Mouse (Mus musculus): Measurements from ENCODE around the gene Sgk1.

Gene Sgk1

DNA sequence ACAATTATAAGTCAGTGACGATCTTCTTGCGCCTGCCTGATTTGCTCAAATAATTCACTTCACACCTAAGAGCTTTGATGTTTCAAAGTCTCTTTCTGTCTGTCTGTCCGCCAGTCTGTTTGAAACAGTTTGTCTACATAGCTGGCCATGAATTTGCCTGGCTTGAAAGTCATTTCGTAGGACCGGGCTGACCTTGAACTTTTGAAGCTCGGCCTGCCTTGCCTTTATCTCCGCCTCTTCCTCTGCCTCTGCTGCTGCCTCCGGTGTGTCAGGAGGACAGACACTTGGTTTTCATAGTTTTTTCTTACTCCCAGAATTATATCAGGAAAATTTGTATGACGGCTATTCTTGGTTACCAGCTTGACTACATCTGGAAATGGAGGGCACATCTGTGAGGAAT, 96.4 kb downstream of the Sgk1 start:
- no peak for DNase-seq

DNA sequence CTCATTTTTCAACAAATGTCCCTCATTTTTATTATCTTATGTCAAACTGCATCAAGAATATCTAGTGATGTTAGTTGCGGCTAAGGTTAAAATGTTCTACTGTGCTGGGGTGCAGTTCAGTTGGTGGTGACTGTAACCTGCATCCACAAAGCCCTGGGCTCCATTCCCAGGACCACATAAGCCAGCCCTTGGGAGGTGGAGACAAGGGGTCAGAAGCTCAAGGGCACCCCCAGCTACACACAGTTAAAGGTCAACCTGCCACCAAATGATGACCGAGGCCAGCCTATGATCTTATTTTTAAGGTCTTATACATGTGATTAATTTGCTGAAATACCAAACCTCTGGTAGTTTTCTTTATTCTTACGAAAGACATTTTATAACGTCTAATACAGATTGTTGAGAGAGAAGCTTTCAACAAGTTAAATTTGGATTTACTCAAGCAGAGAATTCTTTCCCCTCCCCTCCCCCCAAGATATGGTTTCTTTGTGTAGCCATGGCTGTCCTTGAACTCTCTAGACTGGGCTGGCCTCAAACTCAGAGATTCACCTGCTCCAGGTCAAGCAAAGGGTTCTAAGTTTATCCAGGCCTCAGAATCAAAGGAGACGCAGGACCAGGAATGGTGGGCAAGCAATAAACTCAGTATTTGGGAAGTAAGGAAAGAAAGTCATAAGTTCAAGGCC, 97.4 kb downstream of the Sgk1 start:
- DNase-seq = no peak

DNA sequence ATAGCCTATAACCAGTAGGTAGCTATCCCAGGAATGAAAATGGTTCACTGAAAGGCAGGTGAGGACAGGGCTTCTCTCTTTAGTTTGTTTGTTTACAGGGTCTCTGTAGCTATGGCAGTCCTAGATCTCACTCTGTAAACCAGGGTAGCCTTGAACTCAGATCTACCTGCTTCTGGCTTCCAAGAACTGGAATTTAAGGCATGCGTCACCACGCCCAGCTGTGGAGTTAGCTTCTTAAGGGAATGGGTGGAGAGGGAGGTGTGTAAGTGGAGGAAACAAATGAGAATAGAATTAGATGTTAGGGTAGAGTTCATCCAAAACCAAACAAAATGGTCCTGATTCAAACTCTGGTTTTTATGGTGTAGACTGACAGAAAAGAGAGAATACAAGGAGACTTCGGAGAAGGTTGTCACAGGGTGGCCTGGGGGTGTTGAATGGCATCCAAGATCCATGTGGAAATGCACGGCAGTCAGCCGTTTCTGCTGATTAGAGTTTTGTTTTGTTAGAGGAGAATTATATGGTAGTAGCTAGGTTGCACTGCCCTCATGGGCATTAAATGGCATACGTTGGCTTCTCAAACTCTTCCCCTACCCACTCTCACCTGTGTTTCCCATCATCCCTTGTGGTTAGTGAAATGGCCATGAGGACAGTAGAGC, 98.9 kb downstream of the Sgk1 start:
- DNase-seq = no peak

DNA sequence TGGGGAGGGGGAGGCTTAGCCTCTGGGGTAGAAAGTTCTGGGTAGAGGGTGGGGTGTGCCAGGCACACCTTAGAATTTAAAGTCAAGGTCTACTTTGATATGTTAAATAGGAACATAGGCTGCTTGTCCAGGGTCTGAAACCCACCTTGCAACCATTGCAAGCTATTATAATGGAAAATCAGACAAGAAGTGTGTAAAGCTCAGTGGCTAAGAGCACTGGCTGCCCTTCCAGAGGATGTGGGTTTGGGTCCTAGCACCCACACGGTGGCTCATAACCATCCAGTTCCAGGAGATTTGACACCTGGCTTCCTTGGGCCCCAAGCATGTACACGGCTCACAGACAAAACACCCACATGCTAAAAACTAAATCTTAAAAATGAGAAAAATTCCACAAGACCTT, 100.3 kb downstream of the Sgk1 start:
- no peak for DNase-seq

DNA sequence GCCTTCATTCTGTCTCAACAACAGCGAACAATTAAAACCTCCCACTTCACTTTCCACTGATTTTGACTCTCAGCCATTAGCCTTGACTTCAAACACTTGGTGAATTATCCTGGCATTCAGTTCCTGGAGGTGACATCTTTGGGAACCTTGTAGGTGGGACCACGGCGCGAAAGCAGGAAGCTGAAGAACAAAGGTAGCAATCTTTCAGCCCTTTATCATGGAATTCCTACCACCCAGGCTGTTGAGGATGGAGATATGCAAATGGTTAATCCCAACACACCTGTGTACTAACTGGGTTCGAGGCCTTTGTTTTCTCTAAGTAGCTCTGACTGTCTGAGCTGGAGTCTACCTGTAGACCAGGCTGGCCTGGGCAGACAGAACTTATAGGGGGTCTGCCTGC, 106.5 kb downstream of the Sgk1 start:
- DNase-seq = no peak

DNA sequence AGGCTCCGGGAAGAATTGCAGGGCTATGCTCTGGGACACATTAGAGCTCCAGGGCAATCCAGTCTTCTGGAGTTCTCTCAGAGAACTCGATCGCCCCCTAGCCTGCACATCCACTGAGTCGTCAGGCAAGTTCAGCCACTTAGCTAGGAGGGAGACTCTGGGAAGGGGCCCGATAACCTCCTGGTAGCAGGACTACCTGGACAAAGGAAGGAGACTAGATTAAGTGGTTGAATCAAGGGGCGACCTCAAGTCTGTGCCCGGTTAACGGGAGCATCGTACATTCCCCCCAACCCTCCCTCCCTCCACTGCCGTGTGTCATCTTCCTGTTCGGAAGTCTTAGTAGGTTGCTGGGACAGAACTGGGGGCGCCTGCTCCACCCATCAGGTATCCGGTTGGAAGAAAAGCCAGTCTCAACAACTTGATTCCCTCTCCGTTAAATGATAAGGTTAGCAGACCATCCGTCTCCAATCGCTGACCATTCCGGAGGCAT, 109.4 kb downstream of the Sgk1 start:
- peak; percentile 89 for DNase-seq

DNA sequence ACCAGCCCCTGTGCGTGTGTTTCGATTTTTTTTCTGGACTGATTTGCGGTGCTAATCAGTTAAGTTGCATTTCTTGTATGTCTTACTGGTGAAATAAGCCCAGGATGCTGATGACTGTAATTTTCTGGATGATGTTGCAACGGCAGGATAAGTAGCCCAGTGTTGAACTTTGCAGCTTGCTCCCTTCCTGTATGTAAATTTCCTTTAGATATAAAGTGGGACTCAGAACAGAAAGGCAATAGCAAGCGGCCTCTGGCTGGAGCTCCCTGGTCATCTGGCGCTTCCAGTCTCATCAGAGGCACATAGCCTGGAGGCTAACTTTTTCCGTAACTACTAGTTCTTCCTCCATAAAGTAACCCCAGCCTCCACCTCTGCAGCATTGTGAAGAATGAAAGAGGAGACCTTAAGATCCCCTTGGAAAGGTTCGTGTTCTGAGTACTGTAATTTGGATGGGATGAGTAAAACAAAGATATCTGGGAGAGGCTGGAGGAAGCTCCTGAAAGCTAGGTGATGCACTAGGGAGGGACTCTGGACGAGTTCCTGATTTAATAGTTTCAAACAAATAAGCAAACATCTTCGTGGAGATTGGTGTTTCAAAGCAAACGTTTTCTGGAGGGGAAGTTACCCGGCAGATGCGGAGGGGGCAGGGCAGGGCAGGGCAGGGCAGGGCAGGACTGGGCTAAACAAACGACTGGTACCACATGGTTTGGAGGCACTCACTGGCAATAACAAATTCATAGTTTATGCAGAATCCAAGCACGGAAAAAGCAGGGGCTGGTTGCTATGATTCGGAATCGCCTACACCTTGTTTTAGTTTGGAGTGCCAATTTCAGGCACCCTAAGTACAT, 110.2 kb downstream of the Sgk1 start:
- DNase-seq = no peak

DNA sequence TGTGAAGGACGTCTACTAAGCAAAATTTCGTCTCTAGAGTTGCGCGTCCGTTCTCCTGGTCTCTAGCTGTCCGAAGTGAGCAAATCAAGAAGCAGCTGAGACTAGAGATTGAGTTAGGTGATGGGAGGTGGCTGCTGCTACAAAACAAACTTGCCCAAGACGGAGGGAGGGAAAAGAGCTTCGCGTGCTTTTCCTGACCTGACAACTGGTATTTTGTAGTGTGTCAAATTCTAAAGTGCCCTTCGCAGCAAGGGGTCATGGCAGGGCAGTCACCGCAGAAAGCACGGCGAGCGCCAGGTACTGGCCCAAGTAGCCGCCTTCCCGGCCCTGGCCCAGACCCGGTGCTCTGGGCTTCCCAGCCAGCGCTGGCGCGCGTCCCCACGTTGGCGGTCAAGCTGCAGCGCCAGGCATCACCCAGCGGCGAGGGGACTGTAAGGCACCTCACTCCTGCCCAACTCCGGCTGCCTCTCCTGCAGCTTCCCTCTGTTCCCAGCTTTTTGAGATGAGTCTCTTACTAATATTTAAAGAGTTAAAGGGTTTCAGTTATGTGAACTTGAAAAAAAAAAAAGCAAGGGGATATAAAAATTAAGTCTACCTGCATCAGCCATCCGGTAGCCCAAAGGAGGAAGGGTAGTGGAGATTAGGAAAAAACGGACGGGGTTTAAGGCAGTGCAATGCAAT, 111.0 kb downstream of the Sgk1 start:
- DNase-seq = peak; percentile 83

DNA sequence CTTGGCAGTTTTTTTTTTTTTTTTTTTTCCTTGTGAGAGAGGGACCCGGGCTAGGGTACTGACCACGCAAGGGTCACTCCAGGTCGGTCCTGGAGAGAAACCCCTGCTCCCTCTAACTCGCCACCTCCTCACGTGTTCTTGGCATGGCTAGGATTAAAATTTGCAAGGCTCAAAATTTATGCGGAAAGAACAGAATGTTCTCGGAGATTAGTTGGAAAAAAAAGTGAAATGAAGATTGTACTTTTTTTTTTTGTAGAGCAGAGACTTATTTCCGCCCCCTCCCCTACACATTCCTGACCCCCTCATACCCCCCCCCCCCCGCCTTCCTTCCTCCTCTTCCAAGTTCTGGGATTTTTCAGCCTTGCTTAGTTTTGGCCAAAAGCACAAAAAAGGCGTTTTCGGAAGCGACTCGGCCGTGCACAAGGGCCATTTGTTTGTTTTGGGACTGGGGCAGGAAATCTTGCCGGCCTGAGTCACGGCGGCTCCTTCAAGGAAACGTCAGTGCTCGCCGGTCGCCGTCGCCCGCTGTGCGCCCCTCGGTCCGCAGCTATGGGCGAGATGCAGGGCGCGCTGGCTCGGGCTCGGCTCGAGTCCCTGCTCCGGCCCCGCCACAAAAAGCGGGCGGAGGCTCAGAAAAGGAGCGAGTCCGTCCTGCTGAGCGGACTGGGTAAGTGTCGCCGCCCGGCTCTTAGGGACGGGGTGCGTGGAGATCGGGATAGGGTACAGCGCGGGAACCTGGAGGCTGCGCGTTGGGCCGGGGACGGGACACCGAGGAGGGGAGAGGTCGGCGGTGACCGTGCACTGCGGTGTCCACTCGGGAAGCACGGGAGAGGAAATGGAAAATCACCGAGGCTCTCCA, 111.8 kb downstream of the Sgk1 start:
- DNase-seq = peak; percentile 22

DNA sequence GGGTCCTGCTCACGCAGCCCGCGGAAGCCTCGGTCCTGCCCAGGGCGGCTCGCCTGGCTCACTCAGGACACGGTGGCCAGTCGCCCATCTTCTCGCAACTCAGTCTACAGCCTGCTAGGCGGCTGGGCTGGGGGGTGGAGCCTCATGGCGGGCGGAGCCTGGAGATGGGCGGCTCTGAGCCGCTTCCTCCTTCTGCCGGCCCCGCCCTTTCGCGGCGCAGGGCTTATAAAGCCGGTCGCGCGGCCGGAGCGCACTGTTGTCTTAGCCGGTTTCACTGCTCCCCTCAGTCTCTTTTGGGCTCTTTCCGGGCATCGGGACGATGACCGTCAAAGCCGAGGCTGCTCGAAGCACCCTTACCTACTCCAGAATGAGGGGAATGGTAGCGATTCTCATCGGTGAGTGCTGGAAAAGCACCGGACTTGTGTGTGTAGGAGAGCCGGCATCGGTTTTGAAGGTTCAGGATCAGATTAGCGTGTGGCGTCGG, 112.5 kb downstream of the Sgk1 start:
- peak; percentile 97 for DNase-seq

DNA sequence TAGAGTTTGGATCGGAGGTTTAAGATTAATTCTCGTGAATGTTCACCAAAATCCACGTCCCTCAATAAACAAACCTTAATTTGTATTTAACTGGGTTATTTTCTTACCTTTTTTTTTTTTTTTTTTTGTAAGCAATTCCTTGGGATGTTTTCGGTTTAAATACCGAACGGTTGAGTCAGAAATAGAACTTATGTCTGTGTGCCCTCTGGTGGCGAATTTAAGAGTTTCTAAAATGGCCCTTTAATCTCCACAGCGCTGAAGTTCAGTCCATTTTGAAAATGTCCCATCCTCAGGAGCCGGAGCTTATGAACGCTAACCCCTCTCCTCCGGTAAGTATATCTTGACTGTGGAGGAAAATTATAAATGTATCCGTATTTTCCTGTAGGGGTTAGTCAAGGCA, 113.2 kb downstream of the Sgk1 start:
- peak; percentile 43 for DNase-seq

DNA sequence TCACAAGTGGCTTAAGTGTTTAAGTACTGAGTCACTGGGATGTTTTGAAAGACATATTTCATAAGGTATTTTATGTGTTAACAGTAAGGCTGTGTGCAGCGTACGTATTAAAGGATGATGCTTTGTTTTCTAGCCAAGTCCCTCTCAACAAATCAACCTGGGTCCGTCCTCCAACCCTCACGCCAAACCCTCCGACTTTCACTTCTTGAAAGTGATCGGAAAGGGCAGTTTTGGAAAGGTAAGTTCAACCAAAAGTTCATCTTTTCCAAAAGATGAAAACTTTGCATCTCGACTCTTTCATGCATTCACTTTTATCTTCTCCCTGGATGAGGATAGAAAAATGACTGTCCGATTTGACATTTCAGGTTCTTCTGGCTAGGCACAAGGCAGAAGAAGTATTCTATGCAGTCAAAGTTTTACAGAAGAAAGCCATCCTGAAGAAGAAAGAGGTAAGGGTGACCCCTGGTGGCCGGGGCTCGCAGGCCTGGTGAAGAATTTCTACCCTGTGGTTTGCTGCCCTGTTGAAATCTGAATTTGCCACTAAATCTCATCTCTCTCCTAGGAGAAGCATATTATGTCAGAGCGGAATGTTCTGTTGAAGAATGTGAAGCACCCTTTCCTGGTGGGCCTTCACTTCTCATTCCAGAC, 113.8 kb downstream of the Sgk1 start:
- peak; percentile 76 for DNase-seq

DNA sequence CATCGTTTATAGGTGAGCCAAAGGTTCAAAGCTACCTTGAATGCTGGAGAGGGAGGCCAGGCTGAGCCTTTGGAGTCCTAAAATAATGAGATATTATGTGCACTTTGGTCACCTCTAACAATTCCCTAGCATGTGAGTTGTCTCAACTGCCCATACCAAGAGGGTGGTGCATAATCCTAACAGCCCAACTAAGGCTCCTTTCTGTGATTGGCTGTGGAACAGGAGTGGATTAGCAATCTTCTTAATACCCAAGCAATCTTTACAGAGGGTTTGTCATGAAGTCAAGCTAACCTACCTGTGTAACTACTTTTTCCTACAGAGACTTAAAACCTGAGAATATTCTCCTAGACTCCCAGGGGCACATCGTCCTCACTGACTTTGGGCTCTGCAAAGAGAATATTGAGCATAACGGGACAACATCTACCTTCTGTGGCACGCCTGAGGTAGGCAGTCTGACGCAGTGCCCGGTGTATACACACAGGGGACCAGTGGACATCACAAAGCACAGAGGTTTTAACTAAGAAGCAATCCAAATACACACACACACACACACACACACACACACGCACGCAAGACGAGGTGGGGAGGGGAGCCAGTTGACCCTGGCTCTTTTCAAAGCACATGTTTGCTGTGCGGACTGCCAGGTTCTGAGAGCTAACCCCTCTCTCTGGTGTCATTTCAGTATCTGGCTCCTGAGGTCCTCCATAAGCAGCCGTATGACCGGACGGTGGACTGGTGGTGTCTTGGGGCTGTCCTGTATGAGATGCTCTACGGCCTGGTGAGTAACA, 114.9 kb downstream of the Sgk1 start:
- DNase-seq = peak; percentile 15

DNA sequence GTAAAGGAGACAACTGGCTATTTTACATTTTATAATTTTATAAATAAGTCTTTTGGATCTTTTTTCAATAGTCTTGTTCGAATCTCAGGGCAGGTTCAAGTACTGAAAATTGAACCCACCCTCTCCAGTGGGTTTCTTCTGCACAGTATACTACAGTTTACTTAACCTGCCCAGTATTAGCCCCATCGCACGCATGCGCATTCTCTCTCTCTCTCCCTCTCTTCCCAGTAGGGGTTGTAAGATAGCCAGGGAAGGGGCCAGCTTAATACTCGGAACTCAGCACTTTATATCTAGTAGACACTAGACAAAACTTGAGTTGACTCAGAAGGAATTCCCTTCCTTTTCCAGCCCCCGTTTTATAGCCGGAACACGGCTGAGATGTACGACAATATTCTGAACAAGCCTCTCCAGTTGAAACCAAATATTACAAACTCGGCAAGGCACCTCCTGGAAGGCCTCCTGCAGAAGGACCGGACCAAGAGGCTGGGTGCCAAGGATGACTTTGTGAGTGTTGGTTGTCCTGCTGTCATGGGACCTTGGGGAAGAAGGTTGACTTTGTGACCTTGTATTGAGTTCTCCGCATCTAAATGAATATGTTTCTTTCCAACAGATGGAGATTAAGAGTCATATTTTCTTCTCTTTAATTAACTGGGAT, 115.7 kb downstream of the Sgk1 start:
- peak; percentile 18 for DNase-seq

DNA sequence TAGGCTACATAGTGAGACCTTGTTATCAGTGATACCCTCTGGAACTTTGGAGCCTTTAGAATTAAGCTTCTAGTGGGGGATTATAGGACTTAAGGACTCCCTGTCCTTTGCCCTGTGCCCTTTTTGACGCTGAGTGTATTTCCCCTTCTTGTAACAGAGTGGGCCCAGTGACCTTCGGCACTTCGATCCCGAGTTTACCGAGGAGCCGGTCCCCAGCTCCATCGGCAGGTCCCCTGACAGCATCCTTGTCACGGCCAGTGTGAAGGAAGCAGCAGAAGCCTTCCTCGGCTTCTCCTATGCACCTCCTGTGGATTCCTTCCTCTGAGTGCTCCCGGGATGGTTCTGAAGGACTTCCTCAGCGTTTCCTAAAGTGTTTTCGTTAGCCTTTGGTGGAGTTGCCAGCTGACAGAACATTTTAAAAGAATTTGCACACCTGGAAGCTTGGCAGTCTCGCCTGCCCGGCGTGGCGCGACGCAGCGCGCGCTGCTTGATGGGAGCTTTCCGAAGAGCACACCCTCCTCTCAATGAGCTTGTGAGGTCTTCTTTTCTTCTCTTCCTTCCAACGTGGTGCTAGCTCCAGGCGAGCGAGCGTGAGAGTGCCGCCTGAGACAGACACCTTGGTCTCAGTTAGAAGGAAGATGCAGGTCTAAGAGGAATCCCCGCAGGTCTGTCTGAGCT, 116.7 kb downstream of the Sgk1 start:
- DNase-seq = peak; percentile 19

DNA sequence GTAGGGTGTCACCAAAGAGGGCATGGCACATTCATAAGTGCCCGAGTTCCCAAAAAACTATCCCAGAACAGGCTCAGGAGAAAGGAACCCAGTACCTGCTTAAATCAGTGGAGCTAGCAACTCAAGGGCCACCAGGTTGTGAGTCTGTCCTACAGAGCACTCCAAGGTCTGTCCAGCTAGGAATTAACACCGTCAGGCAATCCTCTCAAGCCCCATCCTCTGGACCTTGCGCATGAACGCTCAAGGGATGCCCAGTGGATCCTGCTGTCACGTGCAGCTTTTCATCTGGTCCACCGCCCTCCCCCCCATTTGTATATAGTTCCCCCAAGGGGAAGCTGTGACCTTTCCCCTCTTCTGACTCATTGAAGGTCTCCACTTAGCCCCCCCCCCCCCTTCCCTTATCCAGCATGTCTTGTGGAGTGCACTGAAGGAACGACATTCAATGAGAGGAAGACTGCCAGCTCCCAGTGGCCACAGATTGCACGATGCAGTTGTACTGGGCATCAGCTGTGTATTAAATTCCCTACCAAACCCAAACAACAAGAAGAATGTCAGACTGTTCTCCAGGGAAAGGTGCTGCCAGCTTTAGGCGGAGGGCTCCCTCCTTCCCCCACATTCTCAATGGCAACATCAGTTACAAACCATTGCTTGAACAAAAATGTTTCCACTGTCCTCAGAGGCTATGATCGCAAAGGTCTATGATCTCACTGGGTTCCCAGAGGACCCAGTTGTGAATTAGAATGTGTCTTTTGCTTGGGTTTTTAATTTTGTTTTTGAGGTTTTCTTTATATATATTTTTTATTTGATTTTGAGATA, 118.7 kb downstream of the Sgk1 start:
- peak; percentile 23 for DNase-seq

DNA sequence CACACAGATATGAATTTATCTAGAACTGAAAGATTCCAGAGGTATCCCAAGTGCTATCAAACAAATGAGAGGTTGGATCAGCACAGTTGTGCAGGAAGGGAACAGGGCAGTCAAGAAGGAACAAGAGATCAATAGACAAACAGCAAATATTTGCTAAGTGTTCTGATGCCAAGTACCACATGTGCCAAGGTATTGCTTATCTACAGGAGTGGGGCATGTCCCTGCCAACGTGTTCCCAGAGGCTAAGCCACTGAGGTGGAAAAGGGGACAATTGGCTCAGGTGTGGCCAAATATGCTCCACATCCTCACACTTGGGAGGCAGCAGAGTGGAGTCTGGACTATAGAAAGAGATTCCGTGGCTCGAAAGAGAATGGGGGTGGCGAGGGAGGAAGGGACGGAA, 119.6 kb downstream of the Sgk1 start:
- no peak for DNase-seq

DNA sequence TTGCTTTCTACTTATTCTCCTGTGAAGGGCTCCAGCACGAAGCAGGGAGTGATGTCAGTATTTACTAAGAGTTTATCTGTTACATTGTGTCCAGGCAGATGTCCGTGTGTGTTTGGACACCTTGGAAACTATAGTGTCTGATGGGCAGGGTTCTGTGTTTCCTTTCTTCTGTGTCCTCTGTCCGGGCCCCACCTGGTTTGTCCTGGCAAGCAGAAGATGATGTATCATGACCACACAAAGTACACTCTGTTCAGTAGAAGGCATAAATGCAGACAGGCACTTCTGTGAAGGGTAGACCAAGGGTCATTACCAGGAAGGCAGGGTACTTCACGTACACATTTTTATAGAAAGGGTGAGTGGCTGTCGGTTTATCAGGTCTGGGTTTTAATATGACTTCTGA, 122.8 kb downstream of the Sgk1 start:
- DNase-seq = no peak

Measured in right cerebral cortex, adult 18-20 months (tissue).